9 mouse cellular contexts compared by ENCODE assay signal in the genomic region with DNA sequence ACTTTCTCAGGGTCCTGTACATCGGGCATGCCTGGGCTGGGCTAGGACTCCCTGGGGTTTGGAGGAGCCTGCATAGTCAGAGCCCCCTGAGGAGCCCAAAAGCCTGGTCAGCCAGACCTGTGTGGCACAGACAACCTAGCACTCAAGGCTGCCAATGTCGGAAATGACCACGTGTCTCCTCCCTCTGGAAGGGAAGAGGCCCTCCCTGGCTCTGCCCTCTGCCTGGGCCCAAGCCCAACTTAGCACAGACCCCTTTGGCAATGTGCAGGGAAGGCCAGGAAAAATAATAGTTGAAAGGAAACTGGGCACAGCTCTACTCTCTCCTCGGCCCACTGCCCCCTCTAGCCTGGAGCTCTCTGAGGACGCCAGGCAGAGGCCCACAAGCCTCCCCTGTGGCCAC. TPM values are rescaled to one million over a fixed set of nuclear protein-coding genes. Genes with fewer than 3 reads are reported as not detected.
DNase-seq lines count a peak whose midpoint lies in the region; ATAC-seq and TF ChIP-seq lines count a peak whose summit lies in the region.
"Had no signal": no experiment of that assay in that cellular context is flagged by ENCODE, and none has a peak within 500 bp of the region (broad histone marks: within the 10 kb centered on the region; RNA-seq: fewer than 3 reads in every experiment).

No protein-coding gene starts in this region.

- WGBS in lung, adult 2 months, result 40% methylated on average over 5 of the region's 5 CpGs
- 44% methylated on average over 5 of the region's 5 CpGs for WGBS in limb, embryonic 14.5 days
- WGBS in thymus, adult 2 months, result 79% methylated on average over 5 of the region's 5 CpGs

- peaks cover 17% of the 10 kb centered on the region for H3K4me1 ChIP-seq in lung, adult 2 months (ENCODE audit: control insufficient read depth, insufficient read depth, low read length)
- peaks cover 23% of the 10 kb centered on the region for H3K4me1 ChIP-seq in limb, embryonic 14.5 days (ENCODE audit: control insufficient read depth, insufficient read depth, low read length)
- peaks cover 9% of the 10 kb centered on the region for H3K4me1 ChIP-seq in thymus, adult 2 months (replicated peaks; ENCODE audit: control insufficient read depth, insufficient read depth, low read length)

- H3K4me3 ChIP-seq in lung, adult 2 months (replicated peaks; ENCODE audit: extremely low read depth, low read depth, low read length), result no peak overlapping the region
- no peak overlapping the region for H3K4me3 ChIP-seq in limb, embryonic 14.5 days (replicated peaks; ENCODE audit: low read length)
- H3K4me3 ChIP-seq in thymus, adult 2 months (ENCODE audit: control insufficient read depth, insufficient read depth, low read length), result no peak overlapping the region

- no peak for TF ChIP-seq POLR2A in lung, adult 2 months (IDR thresholded peaks at IDR 0.05; ENCODE audit: borderline replicate concordance, extremely low read depth, low read depth, low read length)
- no peak for TF ChIP-seq POLR2A in limb, embryonic 14.5 days (IDR thresholded peaks at IDR 0.05; ENCODE audit: borderline replicate concordance, extremely low read depth, insufficient read depth, insufficient read length)
- TF ChIP-seq POLR2A in thymus, adult 2 months (IDR thresholded peaks at IDR 0.05; ENCODE audit: control insufficient read depth, extremely low read depth, insufficient read depth, low read length, poor library complexity), result no peak

- H3K36me3 ChIP-seq in limb, embryonic 14.5 days (ENCODE audit: control insufficient read depth, insufficient read depth, low read length), result peaks cover 63% of the 10 kb centered on the region
- H3K36me3 ChIP-seq in thymus, adult 2 months (ENCODE audit: control insufficient read depth, insufficient read depth, low read length), result no peaks in the 10 kb centered on the region

- H3K27me3 ChIP-seq in limb, embryonic 14.5 days (ENCODE audit: control insufficient read depth, insufficient read depth, low read length), result no peaks in the 10 kb centered on the region
- H3K27me3 ChIP-seq in thymus, adult 2 months (ENCODE audit: control insufficient read depth, insufficient read depth, low read length), result no peaks in the 10 kb centered on the region

- TF ChIP-seq CTCF in lung, adult 2 months (IDR thresholded peaks at IDR 0.05; ENCODE audit: insufficient read depth, low read length), result no peak
- TF ChIP-seq CTCF in thymus, adult 2 months (IDR thresholded peaks at IDR 0.05; ENCODE audit: borderline replicate concordance, control insufficient read depth, extremely low read depth, insufficient read depth, low read length, poor library complexity), result no peak

- no peaks in the 10 kb centered on the region for H3K9me3 ChIP-seq in limb, embryonic 14.5 days (ENCODE audit: control insufficient read depth, low read length)

- 0 out of 2 replicates have a peak, but pooled peaks have one; percentile 25 for ATAC-seq in frontal cortex, adult (ENCODE audit: low TSS enrichment)
- ATAC-seq in limb, embryonic 14.5 days (ENCODE audit: low FRiP score, low read depth), result no peak

- no peak overlapping the region for H3K9ac ChIP-seq in limb, embryonic 14.5 days (ENCODE audit: low read depth, low read length, severe bottlenecking)

- DNase-seq in frontal cortex, postnatal 10 days (ENCODE audit: low spot score in 2 of 2), result no peak
- peak; percentile 40 to 59 for DNase-seq in lung, adult 18-20 months
- no peak for DNase-seq in lung, adult 2 months
- peak; percentile 79 to 83 for DNase-seq in cerebellum, postnatal 14 days
- no peak for DNase-seq in limb, embryonic 14.5 days (ENCODE audit: low spot score)
- DNase-seq in thymus, adult 2 months, result no peak
- no peak for DNase-seq in gastrocnemius, postnatal 4 days (ENCODE audit: low spot score in 2 of 2)

- H3K4me2 ChIP-seq in limb, embryonic 14.5 days (replicated peaks; ENCODE audit: low read depth, low read length, severe bottlenecking), result no peak overlapping the region

- peak overlapping the region; percentile 66 for H3K27ac ChIP-seq in limb, embryonic 14.5 days (replicated peaks; ENCODE audit: low read depth, low read length)
- no peak overlapping the region for H3K27ac ChIP-seq in thymus, adult 2 months (ENCODE audit: control insufficient read depth, insufficient read depth, low read length)

RNA-seq across cellular contexts. Expression of gene Soga1, which starts 24.2 kb away (rescaled TPM):
- 34.1 and 37.1 TPM in 2 replicates for polyA plus RNA-seq in lung, adult 2 months (2012; rRNA removed)
- polyA plus RNA-seq in limb, embryonic 14.5 days (2012; rRNA removed), result 14.2 and 22.8 TPM in 2 replicates
- 5.5 and 7.9 TPM in 2 replicates for polyA plus RNA-seq in limb, embryonic 14.5 days (2014; fragmentation: Nextera tagmentation; extraction: Ambion mirVana)
- 5.2 and 5.3 TPM in 2 replicates for polyA plus RNA-seq in thymus, adult 2 months (2012; rRNA removed)
- total RNA-seq in gastrocnemius, postnatal 4 days (2021), result 10 to 100 TPM; 33.7 to 34.6 TPM

RNA-seq across cellular contexts. Expression of gene Tldc2, which starts 32.0 kb away (rescaled TPM):
- not detected in 2 replicates for polyA plus RNA-seq in lung, adult 2 months (2012; rRNA removed)
- polyA plus RNA-seq in limb, embryonic 14.5 days (2012; rRNA removed), result not detected in 2 replicates
- polyA plus RNA-seq in limb, embryonic 14.5 days (2014; fragmentation: Nextera tagmentation; extraction: Ambion mirVana), result not detected in 2 replicates
- not detected in 2 replicates for polyA plus RNA-seq in thymus, adult 2 months (2012; rRNA removed)
- not detected for total RNA-seq in gastrocnemius, postnatal 4 days (2021)
- total RNA-seq: left cerebral cortex, postnatal 25 days had no signal

RNA-seq across cellular contexts. Expression of gene Dsn1, which starts 47.9 kb away (rescaled TPM):
- polyA plus RNA-seq in lung, adult 2 months (2012; rRNA removed), result 1.2 and 1.8 TPM in 2 replicates
- 27.2 and 32.9 TPM in 2 replicates for polyA plus RNA-seq in limb, embryonic 14.5 days (2012; rRNA removed)
- 30.2 and 33.5 TPM in 2 replicates for polyA plus RNA-seq in limb, embryonic 14.5 days (2014; fragmentation: Nextera tagmentation; extraction: Ambion mirVana)
- polyA plus RNA-seq in thymus, adult 2 months (2012; rRNA removed), result 11.9 and 12.3 TPM in 2 replicates
- total RNA-seq in gastrocnemius, postnatal 4 days (2021), result 10 to 100 TPM; 11.6 to 12.3 TPM

Comparison
In these comparisons a context has a peak if more than half of its experiments do, and no peak if none do; other contexts are left out.
1. DNase-seq: peak in lung, adult 18-20 months (2 of 2) and cerebellum, postnatal 14 days (2 of 2); none in frontal cortex, postnatal 10 days (0 of 2), lung, adult 2 months (single experiment), limb, embryonic 14.5 days (single experiment), thymus, adult 2 months (single experiment) and gastrocnemius, postnatal 4 days (0 of 2).